Mouse (Mus musculus) thymus, postnatal 14 days (tissue): ENCODE data around the gene Efemp1.

Experiments
- DNase-seq: peaks from one replicate; pipeline ENCODE4 v3.0.0; 2021

Efemp1 gene

GRCm38 (mm10) chr11:28853102-28853800 lies at the start of gene Efemp1:
TSS of gene Efemp1 (plus strand) at chr11:28853204.
- no peak for DNase-seq

GRCm38 (mm10) chr11:28808685-28809084 lies 44.3 kb upstream of the Efemp1 start:
- DNase-seq: no peak

GRCm38 (mm10) chr11:28811874-28812273 lies 41.1 kb upstream of the Efemp1 start:
- DNase-seq: no peak

- no peak for DNase-seq
Measured at GRCm38 (mm10) chr11:28812564-28812963, 40.4 kb upstream of the Efemp1 start.

GRCm38 (mm10) chr11:28817405-28817804 lies 35.6 kb upstream of the Efemp1 start:
- no peak for DNase-seq

- DNase-seq: no peak
Measured at GRCm38 (mm10) chr11:28826950-28827349, 26.1 kb upstream of the Efemp1 start.

GRCm38 (mm10) chr11:28833809-28834208 lies 19.2 kb upstream of the Efemp1 start:
- DNase-seq: no peak

- no peak for DNase-seq
Measured at GRCm38 (mm10) chr11:28835141-28835540, 17.9 kb upstream of the Efemp1 start.

GRCm38 (mm10) chr11:28849841-28850240 lies 3.2 kb upstream of the Efemp1 start:
- DNase-seq: no peak

GRCm38 (mm10) chr11:28851645-28852044 lies 1.4 kb upstream of the Efemp1 start:
- DNase-seq: no peak

- DNase-seq: no peak
Measured at GRCm38 (mm10) chr11:28852361-28852919, 564 bp upstream of the Efemp1 start.

GRCm38 (mm10) chr11:28859125-28859524 lies 6.1 kb downstream of the Efemp1 start:
- no peak for DNase-seq

GRCm38 (mm10) chr11:28869129-28869528 lies 16.1 kb downstream of the Efemp1 start:
- no peak for DNase-seq

GRCm38 (mm10) chr11:28881381-28881976 lies 28.5 kb downstream of the Efemp1 start:
- no peak for DNase-seq

GRCm38 (mm10) chr11:28883106-28883505 lies 30.1 kb downstream of the Efemp1 start:
- DNase-seq: no peak

- DNase-seq: no peak
Measured at GRCm38 (mm10) chr11:28889538-28889937, 36.5 kb downstream of the Efemp1 start.

- no peak for DNase-seq
Measured at GRCm38 (mm10) chr11:28891515-28891914, 38.5 kb downstream of the Efemp1 start.

GRCm38 (mm10) chr11:28899420-28899819 lies 46.4 kb downstream of the Efemp1 start:
- DNase-seq: no peak

- no peak for DNase-seq
Measured at GRCm38 (mm10) chr11:28904596-28904995, 51.6 kb downstream of the Efemp1 start.

- no peak for DNase-seq
Measured at GRCm38 (mm10) chr11:28906288-28906687, 53.3 kb downstream of the Efemp1 start.

- no peak for DNase-seq
Measured at GRCm38 (mm10) chr11:28908908-28909545, 56.0 kb downstream of the Efemp1 start.

- DNase-seq: no peak
Measured at GRCm38 (mm10) chr11:28912469-28913138, 59.6 kb downstream of the Efemp1 start.

GRCm38 (mm10) chr11:28934449-28934848 lies 81.4 kb downstream of the Efemp1 start:
- no peak for DNase-seq
